Mouse (Mus musculus): Measurements from ENCODE around the gene Nemp2. TPM values are rescaled to one million over a fixed set of nuclear protein-coding genes. Genes with fewer than 3 reads are reported as not detected.

Gene Nemp2
- polyA plus RNA-seq, 1 experiment from 2014 or later = 1.2 TPM

DNA sequence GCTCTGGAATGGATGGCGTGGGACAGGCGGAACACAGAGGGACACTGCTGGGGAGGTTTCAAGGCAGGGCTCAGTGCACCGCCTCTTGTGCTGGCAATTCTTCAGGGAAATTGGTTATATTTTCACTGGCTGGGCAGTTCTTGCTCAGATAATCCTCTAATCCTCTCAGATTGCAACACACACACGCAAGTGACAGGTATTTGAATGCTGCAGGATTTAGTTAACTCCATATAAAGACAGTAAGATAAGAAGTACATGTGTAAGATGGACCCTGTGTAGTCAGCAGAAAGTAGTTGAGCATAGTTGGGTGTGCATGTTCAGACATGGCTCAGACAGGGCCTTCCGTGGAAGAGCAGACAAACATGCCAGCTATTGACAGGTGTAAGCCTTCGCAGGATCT, 3.7 kb downstream of the Nemp2 start:
- Histone ChIP-seq H3K4me1 (ENCODE audit: insufficient read depth) (peaks cover 4% of the 10 kb centered on the region; the same call in 1 of the 2 replicates), H3K9me3 (ENCODE audit: low read length) (no peaks in the 10 kb centered on the region), H3K4me3 (ENCODE audit: low read depth, low read length) (no peak overlapping the region), H3K9ac (replicated peaks) (no peak overlapping the region), H3K27me3 (ENCODE audit: insufficient read depth, low read length) (no peaks in the 10 kb centered on the region), H3K36me3 (replicated peaks; ENCODE audit: insufficient read depth, low read length) (no peaks in the 10 kb centered on the region), H3K27ac (ENCODE audit: low read depth) (no peak overlapping the region), H3K4me2 (ENCODE audit: low read depth, low read length) (no peak overlapping the region)
- 77% methylated on average over 6 of the region's 6 CpGs for WGBS (ENCODE audit: insufficient replicate concordance)
- DNase-seq (no peak), ATAC-seq (no peak)
- TF ChIP-seq CTCF (IDR thresholded peaks at IDR 0.05; ENCODE audit: low read depth) (no peak), EP300 (IDR thresholded peaks at IDR 0.05; ENCODE audit: low read depth) (no peak)

DNA sequence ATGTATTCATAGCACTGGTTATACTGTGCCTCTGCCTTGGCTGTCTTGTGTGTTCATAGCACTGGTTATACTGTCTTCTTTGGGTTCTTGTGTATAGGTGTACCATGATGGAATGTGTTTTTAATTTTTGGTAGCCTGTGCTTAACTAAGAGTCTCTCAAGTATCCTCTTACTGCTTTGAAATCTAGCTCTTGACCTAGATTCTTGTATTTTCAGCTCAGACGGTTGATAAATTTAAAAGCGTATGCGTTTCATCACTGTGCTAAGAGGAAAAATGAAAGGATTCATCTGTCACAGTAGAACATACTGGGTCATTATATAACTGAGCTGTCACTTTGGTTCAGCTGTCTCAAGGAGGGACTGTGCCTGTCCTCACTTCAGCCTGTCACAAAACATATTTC, 5.4 kb downstream of the Nemp2 start:
- no peak overlapping the region for H3K9ac ChIP-seq (replicated peaks)

DNA sequence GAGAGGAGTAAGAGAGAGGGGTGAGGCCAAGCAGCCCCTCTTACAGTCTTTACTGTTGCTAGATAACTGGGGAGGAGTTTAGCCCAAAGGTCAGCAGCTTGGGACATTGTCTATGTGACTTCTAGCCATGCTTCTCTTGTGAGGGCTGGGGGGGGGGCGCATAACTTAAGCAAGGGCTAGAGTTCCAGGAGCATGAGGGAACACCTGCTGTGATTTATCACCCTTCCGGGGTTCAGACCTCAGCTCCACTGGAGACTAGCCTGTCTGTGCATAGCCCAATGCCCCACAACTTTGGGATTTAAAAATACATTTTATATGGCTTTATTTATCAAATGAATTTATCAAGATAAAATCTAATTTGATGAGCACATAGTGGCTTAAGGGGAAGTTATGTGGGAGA, 7.6 kb downstream of the Nemp2 start:
- WGBS (ENCODE audit: insufficient replicate concordance) = 92% methylated on average over 2 of the region's 2 CpGs

More for the DNA sequence above, 5.4 kb downstream of the Nemp2 start:
- H3K27me3 ChIP-seq (ENCODE audit: insufficient read depth, low read length) = no peaks in the 10 kb centered on the region
- DNase-seq (no peak), ATAC-seq (no peak)
- peaks cover 4% of the 10 kb centered on the region; the same call in 1 of the 2 replicates for H3K4me1 ChIP-seq (ENCODE audit: insufficient read depth)
- no peak overlapping the region for H3K4me3 ChIP-seq (ENCODE audit: low read depth, low read length)
- H3K9me3 ChIP-seq (ENCODE audit: low read length) = no peaks in the 10 kb centered on the region
- H3K27ac ChIP-seq (ENCODE audit: low read depth) = no peak overlapping the region
- WGBS (ENCODE audit: insufficient replicate concordance) = 96% methylated on average over 3 of the region's 3 CpGs
- no peaks in the 10 kb centered on the region; the same call in 1 of the 2 replicates for H3K36me3 ChIP-seq (replicated peaks; ENCODE audit: insufficient read depth, low read length)
- TF ChIP-seq EP300 (IDR thresholded peaks at IDR 0.05; ENCODE audit: low read depth) (no peak), CTCF (IDR thresholded peaks at IDR 0.05; ENCODE audit: low read depth) (no peak)
- H3K4me2 ChIP-seq (ENCODE audit: low read depth, low read length) = no peak overlapping the region

DNA sequence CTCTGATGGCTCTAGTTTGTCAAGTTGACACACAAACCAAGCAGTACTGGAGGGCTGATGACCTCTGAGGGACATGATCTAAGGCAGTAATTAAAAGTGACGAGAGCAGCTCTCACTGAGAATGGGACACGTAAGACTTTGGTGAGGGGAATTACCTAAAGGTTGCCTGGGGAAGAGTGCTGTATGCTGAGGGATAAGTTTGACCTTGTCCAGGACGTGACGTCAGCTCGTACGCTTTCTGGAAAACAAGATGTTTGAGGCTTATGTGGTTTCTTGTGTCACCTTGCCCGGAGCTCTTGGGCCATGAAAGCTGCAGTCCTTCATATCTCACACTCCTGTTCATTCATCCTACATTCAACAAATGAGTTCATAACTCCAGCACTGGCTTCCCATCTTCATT, 8.6 kb downstream of the Nemp2 start:
- H3K4me1 ChIP-seq (ENCODE audit: insufficient read depth) = no peaks in the 10 kb centered on the region
- H3K27me3 ChIP-seq (ENCODE audit: insufficient read depth, low read length) = no peaks in the 10 kb centered on the region
- H3K27ac ChIP-seq (ENCODE audit: low read depth) = no peak overlapping the region
- H3K36me3 ChIP-seq (replicated peaks; ENCODE audit: insufficient read depth, low read length) = peaks cover 2% of the 10 kb centered on the region; the same call in 1 of the 2 replicates
- no peak for ATAC-seq
- no peak overlapping the region for H3K4me3 ChIP-seq (ENCODE audit: low read depth, low read length)
- 78% methylated on average over 7 of the region's 7 CpGs for WGBS (ENCODE audit: insufficient replicate concordance)
- H3K9me3 ChIP-seq (ENCODE audit: low read length) = no peaks in the 10 kb centered on the region
- H3K4me2 ChIP-seq (ENCODE audit: low read depth, low read length) = no peak overlapping the region
- no peak for DNase-seq
- TF ChIP-seq CTCF (IDR thresholded peaks at IDR 0.05; ENCODE audit: low read depth) (no peak), EP300 (IDR thresholded peaks at IDR 0.05; ENCODE audit: low read depth) (no peak)
- H3K9ac ChIP-seq (replicated peaks) = no peak overlapping the region

More for the DNA sequence above, 7.6 kb downstream of the Nemp2 start:
- no peak for ATAC-seq
- Histone ChIP-seq H3K27ac (ENCODE audit: low read depth) (no peak overlapping the region), H3K4me1 (ENCODE audit: insufficient read depth) (no peaks in the 10 kb centered on the region), H3K4me2 (ENCODE audit: low read depth, low read length) (no peak overlapping the region), H3K36me3 (replicated peaks; ENCODE audit: insufficient read depth, low read length) (peaks cover 2% of the 10 kb centered on the region; the same call in 1 of the 2 replicates), H3K27me3 (ENCODE audit: insufficient read depth, low read length) (no peaks in the 10 kb centered on the region), H3K4me3 (ENCODE audit: low read depth, low read length) (no peak overlapping the region), H3K9ac (replicated peaks) (no peak overlapping the region), H3K9me3 (ENCODE audit: low read length) (no peaks in the 10 kb centered on the region)
- DNase-seq = no peak
- TF ChIP-seq EP300 (IDR thresholded peaks at IDR 0.05; ENCODE audit: low read depth) (no peak), CTCF (IDR thresholded peaks at IDR 0.05; ENCODE audit: low read depth) (no peak)

DNA sequence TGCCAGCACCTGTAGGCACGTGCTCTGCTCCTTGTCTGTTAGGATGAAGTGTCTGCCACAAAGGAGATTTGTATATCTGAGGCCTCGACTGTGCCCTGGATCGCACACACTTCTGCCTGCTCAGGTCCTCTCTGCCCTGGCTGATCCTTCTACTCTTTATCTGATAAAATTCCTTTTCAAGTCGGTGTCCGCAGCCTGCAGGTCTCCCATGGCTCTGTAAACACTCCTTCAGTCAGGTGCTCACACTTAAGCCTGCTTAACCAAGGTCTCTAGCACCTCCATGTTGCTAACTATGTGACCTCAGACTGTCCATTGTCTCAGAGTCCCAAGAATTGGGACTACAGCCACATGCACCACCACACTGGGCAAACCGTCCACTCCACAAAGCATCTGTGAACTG, 9.8 kb downstream of the Nemp2 start:
- WGBS (ENCODE audit: insufficient replicate concordance) = 68% methylated on average over 6 of the region's 6 CpGs
- H3K9me3 ChIP-seq (ENCODE audit: low read length) = no peaks in the 10 kb centered on the region
- H3K27ac ChIP-seq (ENCODE audit: low read depth) = no peak overlapping the region
- H3K4me3 ChIP-seq (ENCODE audit: low read depth, low read length) = no peak overlapping the region
- H3K4me1 ChIP-seq (ENCODE audit: insufficient read depth) = no peaks in the 10 kb centered on the region
- TF ChIP-seq CTCF (IDR thresholded peaks at IDR 0.05; ENCODE audit: low read depth) = no peak
- no peak for TF ChIP-seq EP300 (IDR thresholded peaks at IDR 0.05; ENCODE audit: low read depth)
- DNase-seq (no peak), ATAC-seq (no peak)
- no peak overlapping the region for H3K4me2 ChIP-seq (ENCODE audit: low read depth, low read length)
- peaks cover 2% of the 10 kb centered on the region; the same call in 1 of the 2 replicates for H3K36me3 ChIP-seq (replicated peaks; ENCODE audit: insufficient read depth, low read length)
- no peaks in the 10 kb centered on the region for H3K27me3 ChIP-seq (ENCODE audit: insufficient read depth, low read length)
- no peak overlapping the region for H3K9ac ChIP-seq (replicated peaks)

DNA sequence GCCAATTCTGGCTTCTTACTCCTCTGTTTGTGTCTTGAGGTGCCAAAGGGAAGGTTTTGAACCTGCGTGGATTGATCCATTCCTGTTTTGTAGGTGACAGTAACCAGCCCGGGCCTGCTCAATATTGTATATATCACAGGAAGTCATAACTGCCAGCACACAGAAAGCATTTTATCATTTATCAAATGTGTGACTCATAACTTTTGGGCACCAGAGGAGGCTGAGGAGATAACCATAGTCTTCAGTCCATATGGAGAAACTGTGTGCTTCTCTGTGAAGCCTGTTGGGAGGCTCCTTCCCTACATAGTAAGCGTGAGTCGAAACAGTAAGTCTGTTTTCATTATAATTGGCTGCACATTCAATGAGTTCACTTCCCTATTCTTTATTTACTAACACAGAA, 10.2 kb downstream of the Nemp2 start:
- 77% methylated on average over 4 of the region's 4 CpGs for WGBS (ENCODE audit: insufficient replicate concordance)
- peaks cover 2% of the 10 kb centered on the region; the same call in 1 of the 2 replicates for H3K36me3 ChIP-seq (replicated peaks; ENCODE audit: insufficient read depth, low read length)
- DNase-seq = no peak
- no peaks in the 10 kb centered on the region for H3K4me1 ChIP-seq (ENCODE audit: insufficient read depth)
- no peak for ATAC-seq
- no peak for TF ChIP-seq CTCF (IDR thresholded peaks at IDR 0.05; ENCODE audit: low read depth)
- TF ChIP-seq EP300 (IDR thresholded peaks at IDR 0.05; ENCODE audit: low read depth) = no peak
- H3K4me3 ChIP-seq (ENCODE audit: low read depth, low read length) = no peak overlapping the region
- no peaks in the 10 kb centered on the region for H3K27me3 ChIP-seq (ENCODE audit: insufficient read depth, low read length)
- no peak overlapping the region for H3K9ac ChIP-seq (replicated peaks)
- no peak overlapping the region for H3K4me2 ChIP-seq (ENCODE audit: low read depth, low read length)
- H3K27ac ChIP-seq (ENCODE audit: low read depth) = no peak overlapping the region
- H3K9me3 ChIP-seq (ENCODE audit: low read length) = no peaks in the 10 kb centered on the region

Measured in liver, postnatal 0 days (tissue).